Mouse (Mus musculus): ENCODE measurements at regions not wholly inside any gene's neighbourhood (a gene's known extent, or its start where the extent isn't known, plus 50 kb on each side); places are given as distances from the start of the nearest gene placed in this dataset.

- Histone ChIP-seq H3K4me1 (ENCODE audit: control insufficient read depth in 1 of 2, insufficient read depth in 2 of 2, low read length in 2 of 2) (no peaks in the 10 kb centered on the region), H3K27ac (ENCODE audit: control insufficient read depth, low read depth, low read length) (no peak overlapping the region), H3K27me3 (ENCODE audit: control insufficient read depth in 1 of 2, insufficient read depth in 2 of 2, low read length in 2 of 2) (no peaks in the 10 kb centered on the region), H3K9me3 (replicated peaks; ENCODE audit: insufficient read depth, low read length) (no peaks in the 10 kb centered on the region), H3K4me3 (ENCODE audit: control insufficient read depth in 1 of 2, insufficient read depth in 1 of 2, low read depth in 2 of 2, low read length in 2 of 2) (no peak overlapping the region), H3K36me3 (ENCODE audit: control insufficient read depth in 1 of 2, insufficient read depth in 2 of 2, low read length in 2 of 2) (no peaks in the 10 kb centered on the region), H3K9ac (ENCODE audit: control insufficient read depth, low read depth, low read length, poor library complexity, severe bottlenecking) (no peak overlapping the region), H3K79me2 (ENCODE audit: control insufficient read depth, insufficient read depth, low read length, poor library complexity) (no peaks in the 10 kb centered on the region)
- DNase-seq (ENCODE audit: low read depth, low spot score), result no peak
- TF ChIP-seq RCOR1 (IDR thresholded peaks at IDR 0.05; ENCODE audit: low read depth, low read length) (no peak), KAT2A (conservative IDR thresholded peaks at IDR 0.05; ENCODE audit: low read depth, low read length) (no peak), POLR2AphosphoS5 (IDR thresholded peaks at IDR 0.05; ENCODE audit: borderline replicate concordance, low read depth, low read length) (no peak), NRF1 (IDR thresholded peaks at IDR 0.05; ENCODE audit: insufficient read depth, low read depth, low read length, poor library complexity, severe bottlenecking) (no peak), ZKSCAN1 (IDR thresholded peaks at IDR 0.05; ENCODE audit: low read depth, low read length) (no peak), MAZ (IDR thresholded peaks at IDR 0.05; ENCODE audit: low read depth, low read length) (no peak), MEF2A (IDR thresholded peaks at IDR 0.05; ENCODE audit: extremely low read depth, insufficient replicate concordance, low read depth, low read length, poor library complexity, severe bottlenecking) (no peak), MYB (IDR thresholded peaks at IDR 0.05; ENCODE audit: low read depth, low read length) (no peak), MAFK (IDR thresholded peaks at IDR 0.05; ENCODE audit: borderline replicate concordance, low read depth, low read length) (no peak), MAX (IDR thresholded peaks at IDR 0.05; ENCODE audit: low read length) (no peak), TAL1 (IDR thresholded peaks at IDR 0.05; ENCODE audit: low read length) (no peak), USF2 (IDR thresholded peaks at IDR 0.05; ENCODE audit: borderline replicate concordance in 1 of 2, insufficient read depth in 1 of 2, low read depth in 1 of 2, low read length in 2 of 2) (no peak), E2F4 (IDR thresholded peaks at IDR 0.05; ENCODE audit: borderline replicate concordance, low read depth, low read length) (no peak), POLR2A (IDR thresholded peaks at IDR 0.05; ENCODE audit: control insufficient read depth in 1 of 2, insufficient read depth in 1 of 2, low read depth in 1 of 2, low read length in 2 of 2, poor library complexity in 1 of 2) (no peak), BHLHE40 (IDR thresholded peaks at IDR 0.05; ENCODE audit: borderline replicate concordance, low read depth, low read length) (no peak), UBTF (IDR thresholded peaks at IDR 0.05; ENCODE audit: borderline replicate concordance, insufficient read depth, low read depth, low read length) (no peak), ZMIZ1 (IDR thresholded peaks at IDR 0.05; ENCODE audit: low read depth, low read length) (no peak)
These were observed 59.1 kb downstream of the Klf6 start for GRCm38 (mm10) chr13:5920422-5920821.

GRCm38 (mm10) chr13:5931433-5931832, 70.2 kb downstream of the Klf6 start:
- H3K79me2 ChIP-seq (ENCODE audit: control insufficient read depth, insufficient read depth, low read length, poor library complexity), result no peaks in the 10 kb centered on the region
- H3K27ac ChIP-seq (ENCODE audit: control insufficient read depth, low read depth, low read length), result no peak overlapping the region
- no peaks in the 10 kb centered on the region for H3K9me3 ChIP-seq (replicated peaks; ENCODE audit: insufficient read depth, low read length)

More at GRCm38 (mm10) chr13:5931433-5931832, 70.2 kb downstream of the Klf6 start:
- TF ChIP-seq EP300 (IDR thresholded peaks at IDR 0.05; ENCODE audit: low read depth in 1 of 2, low read length in 2 of 2) (no peak), GABPA (IDR thresholded peaks at IDR 0.05; ENCODE audit: low read depth, low read length) (no peak), MYC (IDR thresholded peaks at IDR 0.05; ENCODE audit: low read depth, low read length) (no peak), NRF1 (IDR thresholded peaks at IDR 0.05; ENCODE audit: insufficient read depth, low read depth, low read length, poor library complexity, severe bottlenecking) (no peak), CTCF (IDR thresholded peaks at IDR 0.05 in 2 of 3, conservative IDR thresholded peaks at IDR 0.05 in 1 of 3; ENCODE audit: control insufficient read depth in 1 of 3, insufficient read depth in 1 of 3, low read depth in 2 of 3, low read length in 3 of 3, poor library complexity in 1 of 3, severe bottlenecking in 1 of 3) (no peak), SMC3 (IDR thresholded peaks at IDR 0.05; ENCODE audit: low read depth, low read length) (no peak), ZNF384 (IDR thresholded peaks at IDR 0.05; ENCODE audit: low read depth, low read length) (no peak), MEF2A (IDR thresholded peaks at IDR 0.05; ENCODE audit: extremely low read depth, insufficient replicate concordance, low read depth, low read length, poor library complexity, severe bottlenecking) (no peak), RCOR1 (IDR thresholded peaks at IDR 0.05; ENCODE audit: low read depth, low read length) (no peak), TCF12 (IDR thresholded peaks at IDR 0.05; ENCODE audit: low read depth, low read length) (no peak), E2F4 (IDR thresholded peaks at IDR 0.05; ENCODE audit: borderline replicate concordance, low read depth, low read length) (no peak), TBP (IDR thresholded peaks at IDR 0.05; ENCODE audit: low read depth, low read length) (no peak), SIN3A (IDR thresholded peaks at IDR 0.05; ENCODE audit: low read length) (no peak), GATA1 (IDR thresholded peaks at IDR 0.05; ENCODE audit: low read depth, low read length) (no peak), MXI1 (IDR thresholded peaks at IDR 0.05; ENCODE audit: low read depth, low read length) (no peak), HCFC1 (IDR thresholded peaks at IDR 0.05; ENCODE audit: low read depth, low read length) (no peak)
- H3K36me3 ChIP-seq (ENCODE audit: control insufficient read depth in 1 of 2, insufficient read depth in 2 of 2, low read length in 2 of 2), result no peaks in the 10 kb centered on the region
- DNase-seq (ENCODE audit: low read depth, low spot score), result no peak
- no peak overlapping the region for H3K9ac ChIP-seq (ENCODE audit: control insufficient read depth, low read depth, low read length, poor library complexity, severe bottlenecking)
- H3K4me3 ChIP-seq (ENCODE audit: control insufficient read depth in 1 of 2, insufficient read depth in 1 of 2, low read depth in 2 of 2, low read length in 2 of 2), result no peak overlapping the region
- no peaks in the 10 kb centered on the region for H3K4me1 ChIP-seq (ENCODE audit: control insufficient read depth in 1 of 2, insufficient read depth in 2 of 2, low read length in 2 of 2)
- H3K27me3 ChIP-seq (ENCODE audit: control insufficient read depth in 1 of 2, insufficient read depth in 2 of 2, low read length in 2 of 2), result no peaks in the 10 kb centered on the region
